Mouse (Mus musculus): Measurements from ENCODE around the gene Nmbr.

Nmbr gene

GRCm38 (mm10) chr10:14705072-14706066, at the start of gene Nmbr, which contains the start of gene Vta1:
Nmbr (plus strand) TSS chr10:14705591.
Vta1 (minus strand) TSS chr10:14705560.
- DNase-seq, result peak; percentile 98

- DNase-seq, result no peak
Observed at GRCm38 (mm10) chr10:14660875-14661274, 44.5 kb upstream of the Nmbr start.

- DNase-seq, result no peak
Observed at GRCm38 (mm10) chr10:14666147-14666546, 39.2 kb upstream of the Nmbr start.

- no peak for DNase-seq
Observed at GRCm38 (mm10) chr10:14685663-14686062, 19.7 kb upstream of the Nmbr start.

- DNase-seq, result no peak
Observed at GRCm38 (mm10) chr10:14688785-14689442, 16.5 kb upstream of the Nmbr start.

- no peak for DNase-seq
Observed at GRCm38 (mm10) chr10:14690349-14690748, 15.0 kb upstream of the Nmbr start.

GRCm38 (mm10) chr10:14703239-14703638, 2.2 kb upstream of the Nmbr start:
- DNase-seq, result no peak

- no peak for DNase-seq
Observed at GRCm38 (mm10) chr10:14703830-14704420, 1.5 kb upstream of the Nmbr start.

GRCm38 (mm10) chr10:14718114-14718513, 12.7 kb downstream of the Nmbr start, which contains the start of gene Gje1:
Gje1 (minus strand) TSS chr10:14718214.
- DNase-seq, result no peak

GRCm38 (mm10) chr10:14725671-14726070, 20.3 kb downstream of the Nmbr start:
- peak; percentile 74 for DNase-seq

- peak; percentile 38 for DNase-seq
Observed at GRCm38 (mm10) chr10:14734285-14734684, 28.9 kb downstream of the Nmbr start.

- no peak for DNase-seq
Observed at GRCm38 (mm10) chr10:14759665-14760558, 54.5 kb downstream of the Nmbr start.

- no peak for DNase-seq
Observed at GRCm38 (mm10) chr10:14760618-14761017, 55.2 kb downstream of the Nmbr start.

GRCm38 (mm10) chr10:14770227-14770910, 65.0 kb downstream of the Nmbr start:
- DNase-seq, result no peak

- DNase-seq, result no peak
Observed at GRCm38 (mm10) chr10:14774499-14774898, 69.1 kb downstream of the Nmbr start.

- DNase-seq, result no peak
Observed at GRCm38 (mm10) chr10:14789969-14790368, 84.6 kb downstream of the Nmbr start.

GRCm38 (mm10) chr10:14816970-14817369, 111.6 kb downstream of the Nmbr start:
- no peak for DNase-seq

Measured in layer of hippocampus, adult 9-11 months (tissue).